Mouse (Mus musculus) kidney, adult 2 months (tissue): Measurements from ENCODE around the gene Fam20c. TPM values are rescaled to one million over a fixed set of nuclear protein-coding genes. Genes with fewer than 3 reads are reported as not detected.

Source experiments
- DNase-seq: peaks from one replicate; pipeline ENCODE4 v3.0.0; 2021
- H3K27ac ChIP-seq: fragments of 200-500 bp; 2 replicates; pipeline ENCODE4 v1.5.1; 2012; ENCODE audit warnings: low read depth, low read length, control low read depth, inconsistent platforms; ENCODE audit not compliant: insufficient read depth
- H3K27me3 ChIP-seq: fragments of 200-500 bp; replicated peaks from 2 replicates; pipeline ENCODE4 v1.6.1; 2012; ENCODE audit warnings: mild to moderate bottlenecking, moderate library complexity, low read length, inconsistent platforms; ENCODE audit not compliant: control insufficient read depth, insufficient read depth
- H3K36me3 ChIP-seq: fragments of 200-500 bp; 2 replicates; pipeline ENCODE4 v1.6.1; 2012; ENCODE audit warnings: mild to moderate bottlenecking, moderate library complexity, low read length, inconsistent platforms; ENCODE audit not compliant: control insufficient read depth, insufficient read depth
- H3K4me1 ChIP-seq: fragments of 200-500 bp; 2 replicates; pipeline ENCODE4 v1.6.1; 2011; ENCODE audit warnings: low read length; ENCODE audit not compliant: control insufficient read depth, insufficient read depth
- H3K4me3 ChIP-seq: fragments of 200-500 bp; 2 replicates; pipeline ENCODE4 v1.5.1; 2011; ENCODE audit warnings: mild to moderate bottlenecking, low read depth, low read length, control low read depth; ENCODE audit not compliant: insufficient read depth
- CTCF ChIP-seq: fragments of 200-500 bp; conservative IDR thresholded peaks from 2 replicates; pipeline ENCODE4 v1.5.1; 2011; ENCODE audit warnings: low read depth, mild to moderate bottlenecking, control low read depth, low read length, moderate library complexity, mixed read lengths; ENCODE audit not compliant: insufficient read depth, insufficient read length
- POLR2A ChIP-seq: fragments of 200-500 bp; IDR thresholded peaks from one replicate; pipeline ENCODE4 v1.6.1; 2011; ENCODE audit warnings: low read depth, low read length, control low read depth
- WGBS: fragments of 180-500 bp; shearing (Covaris S2); methylation state at CpG from one replicate; pipeline ENCODE4 v1.1.7; 2018; 5-methylcytosine and 5-hydroxymethylcytosine counted together
- polyA plus RNA-seq: library from polyadenylated mRNA; depleted of rRNA; stranded (reverse); fragments of >200 nt; gene quantifications from 2 replicates; pipeline ENCODE4 v1.2.3, GENCODE M21; 2012

Fam20c gene
- polyA plus RNA-seq, 1 experiment, result 49.5 TPM

DNA sequence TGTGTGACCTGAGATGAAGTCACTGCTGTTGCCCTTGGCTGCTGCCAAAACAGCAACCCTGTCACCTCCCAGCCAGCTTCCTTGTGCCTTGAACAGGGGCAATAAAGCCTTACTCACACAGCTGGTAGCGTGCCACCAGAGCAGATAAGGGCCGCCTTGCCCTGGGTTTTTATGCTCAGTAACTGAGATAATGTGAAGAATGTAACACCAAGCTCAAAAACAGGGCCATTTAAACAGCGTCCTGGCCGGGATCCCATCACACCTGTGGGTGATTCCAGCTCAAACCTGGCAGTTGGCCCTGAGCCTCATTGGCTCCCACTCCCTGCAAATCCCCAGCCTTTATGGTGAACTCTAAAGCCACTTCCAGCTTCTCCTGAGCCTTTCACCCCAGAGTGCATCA is 92.2 kb downstream of the Fam20c start:
- Histone ChIP-seq H3K27me3 (no peaks in the 10 kb centered on the region), H3K27ac (no peak overlapping the region), H3K4me1 (peaks cover 14% of the 10 kb centered on the region), H3K36me3 (no peaks in the 10 kb centered on the region), H3K4me3 (no peak overlapping the region)
- DNase-seq, result peak; percentile 79
- 25% methylated on average over 4 of the region's 4 CpGs for WGBS
- TF ChIP-seq CTCF (no peak), POLR2A (no peak)

DNA sequence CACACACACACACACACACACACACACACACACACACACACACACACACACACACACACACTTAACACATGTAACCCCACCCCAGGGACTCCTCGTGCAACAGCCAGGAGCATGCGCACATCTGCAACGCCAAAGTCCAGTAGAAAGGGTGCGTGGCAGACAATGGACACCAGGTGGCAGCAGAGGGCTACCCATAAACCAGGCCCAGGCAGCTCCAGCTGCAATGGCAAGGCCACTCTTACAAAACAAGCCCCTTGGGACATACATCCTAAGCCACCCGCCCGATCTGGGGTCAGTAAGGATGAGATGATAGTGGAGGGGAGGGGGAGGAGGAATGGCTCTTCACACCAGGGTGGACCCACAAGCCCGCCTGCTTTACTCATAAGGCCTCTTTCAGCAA is 93.8 kb downstream of the Fam20c start:
- peaks cover 14% of the 10 kb centered on the region for H3K4me1 ChIP-seq
- DNase-seq, result peak; percentile 93
- H3K36me3 ChIP-seq, result no peaks in the 10 kb centered on the region
- TF ChIP-seq CTCF (peak; percentile 99), POLR2A (no peak)
- no peak overlapping the region for H3K27ac ChIP-seq
- no peaks in the 10 kb centered on the region for H3K27me3 ChIP-seq
- H3K4me3 ChIP-seq, result no peak overlapping the region
- 12% methylated on average over 7 of the region's 7 CpGs for WGBS

DNA sequence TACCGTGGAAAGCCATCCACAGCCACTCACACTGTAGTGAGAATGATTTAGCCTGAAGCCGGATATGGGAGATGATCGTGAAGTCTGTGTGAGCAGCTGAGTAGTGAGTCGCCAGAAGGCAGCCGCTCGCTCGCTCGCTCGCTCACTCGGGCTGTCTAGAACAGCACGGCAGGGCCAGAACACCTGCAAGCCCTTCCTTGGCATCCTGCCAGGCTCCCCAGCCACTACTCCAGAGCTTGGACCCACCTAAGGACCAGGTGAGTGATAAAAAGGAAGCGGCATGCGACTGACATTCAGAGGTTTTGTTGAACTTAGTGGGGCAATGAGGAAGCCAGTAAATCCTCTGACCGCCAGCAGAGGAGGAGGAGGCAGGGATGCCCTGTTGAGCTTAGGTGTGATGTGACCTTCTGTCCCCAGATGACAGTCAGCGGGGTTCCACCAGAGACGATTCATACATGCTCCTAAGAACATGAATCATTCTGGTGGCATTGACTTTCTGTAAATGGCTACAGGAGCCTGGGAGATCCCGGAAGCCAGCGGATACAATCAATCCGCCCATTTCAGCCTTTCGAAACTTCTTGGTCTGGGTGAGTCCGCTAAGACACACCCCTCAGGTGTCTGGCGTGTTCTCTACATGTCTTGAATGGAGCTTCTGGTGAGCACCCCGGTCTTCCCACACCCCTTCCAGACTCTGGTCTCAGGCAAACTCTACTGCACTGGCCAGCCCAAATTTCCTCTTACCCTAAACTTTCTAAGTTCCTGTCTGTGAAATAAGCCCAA is 95.6 kb downstream of the Fam20c start:
- WGBS, result 62% methylated on average over 23 of the region's 23 CpGs
- Histone ChIP-seq H3K36me3 (no peaks in the 10 kb centered on the region), H3K4me1 (peaks cover 14% of the 10 kb centered on the region), H3K27ac (no peak overlapping the region), H3K4me3 (no peak overlapping the region), H3K27me3 (no peaks in the 10 kb centered on the region)
- no peak for DNase-seq
- TF ChIP-seq CTCF (no peak), POLR2A (no peak)

- no peaks in the 10 kb centered on the region for H3K36me3 ChIP-seq
- TF ChIP-seq POLR2A (no peak), CTCF (no peak)
- 85% methylated on average over 5 of the region's 5 CpGs for WGBS
- DNase-seq, result no peak
- no peak overlapping the region for H3K4me3 ChIP-seq
- H3K4me1 ChIP-seq, result peaks cover 14% of the 10 kb centered on the region
- no peaks in the 10 kb centered on the region for H3K27me3 ChIP-seq
- H3K27ac ChIP-seq, result no peak overlapping the region
Observed at GRCm38 (mm10) chr5:138850462-138850844, 96.1 kb downstream of the Fam20c start.

DNA sequence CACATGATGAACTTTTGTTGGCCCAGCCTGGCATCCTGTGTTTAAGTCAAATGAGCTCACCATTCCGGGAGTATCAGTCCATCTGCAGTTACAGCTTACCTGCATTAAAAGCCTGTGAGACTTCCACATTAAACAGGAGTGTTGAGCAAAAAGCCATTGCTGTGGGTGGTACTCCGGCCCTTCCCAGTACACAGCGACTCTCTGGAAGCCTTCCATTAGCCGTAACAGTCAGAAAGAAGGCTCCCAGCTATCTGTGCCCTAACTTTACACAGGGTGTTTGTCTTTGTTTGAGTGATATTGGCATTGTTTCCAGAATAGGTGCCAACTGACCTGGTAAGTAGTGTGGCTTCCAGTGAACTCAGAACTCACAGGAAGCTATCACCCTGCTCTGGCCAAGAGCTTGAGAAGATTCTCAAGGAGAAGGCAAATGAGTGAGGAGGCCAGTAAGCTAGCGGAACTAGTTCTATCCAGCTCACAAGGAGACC is 97.0 kb downstream of the Fam20c start:
- peak; percentile 15 for DNase-seq
- Histone ChIP-seq H3K27ac (no peak overlapping the region), H3K4me3 (no peak overlapping the region), H3K4me1 (peaks cover 12% of the 10 kb centered on the region), H3K36me3 (no peaks in the 10 kb centered on the region), H3K27me3 (no peaks in the 10 kb centered on the region)
- 89% methylated on average over 5 of the region's 5 CpGs for WGBS
- TF ChIP-seq POLR2A, result no peak
- TF ChIP-seq CTCF, result no peak

- no peak overlapping the region for H3K27ac ChIP-seq
- 83% methylated on average over 4 of the region's 4 CpGs for WGBS
- no peak overlapping the region for H3K4me3 ChIP-seq
- H3K4me1 ChIP-seq, result 0 out of 2 replicates have a peak, but pooled peaks cover 5% of the 10 kb centered on the region
- no peaks in the 10 kb centered on the region for H3K36me3 ChIP-seq
- no peaks in the 10 kb centered on the region for H3K27me3 ChIP-seq
- no peak for TF ChIP-seq CTCF
- TF ChIP-seq POLR2A, result no peak
- no peak for DNase-seq
Observed at GRCm38 (mm10) chr5:138852151-138852550, 97.8 kb downstream of the Fam20c start.

DNA sequence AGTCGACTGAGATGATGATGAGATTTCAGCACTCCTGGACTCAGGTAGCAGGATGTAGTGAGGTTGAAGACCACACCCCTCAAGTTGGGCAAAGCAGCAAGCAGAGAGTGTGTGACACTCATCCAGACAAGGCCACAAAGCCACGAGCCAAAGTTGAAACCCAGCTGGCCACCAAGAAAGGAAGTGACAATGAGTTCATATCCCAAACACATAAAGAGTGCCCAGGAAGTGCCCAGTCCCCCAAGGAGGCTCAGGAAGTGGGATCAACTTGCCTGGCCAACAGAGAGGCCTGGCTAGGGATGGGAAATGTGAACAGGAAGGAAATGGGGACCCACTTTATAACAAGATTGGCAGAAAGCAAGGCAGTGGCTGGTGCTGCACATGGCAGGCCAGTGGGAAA is 99.0 kb downstream of the Fam20c start:
- Histone ChIP-seq H3K4me3 (no peak overlapping the region), H3K27me3 (no peaks in the 10 kb centered on the region), H3K27ac (no peak overlapping the region), H3K4me1 (0 out of 2 replicates have a peak, but pooled peaks cover 5% of the 10 kb centered on the region), H3K36me3 (no peaks in the 10 kb centered on the region)
- DNase-seq, result no peak
- 71% methylated on average over 2 of the region's 2 CpGs for WGBS
- TF ChIP-seq CTCF (no peak), POLR2A (no peak)
